Mouse (Mus musculus): ENCODE measurements at regions not wholly inside any gene's neighbourhood (a gene's known extent, or its start where the extent isn't known, plus 50 kb on each side); places are given as distances from the start of the nearest gene placed in this dataset.

- intact Hi-C loops (cut with DNase I) = no loop called here
- DNase-seq = no peak
These were observed 120.2 kb upstream of the Mpp6 start for GRCm38 (mm10) chr6:49989585-49990521.

GRCm38 (mm10) chr6:49990522-49990858, 119.6 kb upstream of the Mpp6 start:
- intact Hi-C loops (cut with DNase I) = no loop called here

DNA sequence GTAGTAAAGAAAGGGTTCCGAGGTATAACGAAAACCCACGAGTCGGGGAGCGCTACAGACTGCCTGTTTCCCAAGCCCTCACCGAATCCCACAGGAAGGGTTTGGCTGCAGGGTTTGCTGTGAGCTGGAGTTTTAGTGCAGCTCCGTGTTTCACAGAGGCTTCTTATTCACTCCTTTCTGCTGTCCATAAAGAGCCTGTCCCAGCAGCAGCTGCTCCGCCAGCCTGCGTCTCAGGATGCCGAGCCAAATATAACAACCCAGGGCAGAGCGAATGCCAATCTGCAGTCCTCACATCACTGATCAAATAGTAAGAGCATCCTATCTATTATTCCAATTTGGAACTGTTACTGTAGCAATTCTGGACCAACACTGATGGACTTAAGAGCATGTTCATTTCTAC, 110.7 kb upstream of the Mpp6 start:
- intact Hi-C loops (cut with DNase I) = no loop called here
- DNase-seq = peak; percentile 19

More at GRCm38 (mm10) chr6:49990522-49990858, 119.6 kb upstream of the Mpp6 start:
- DNase-seq = no peak

GRCm38 (mm10) chr6:50008074-50008473, 102.0 kb upstream of the Mpp6 start:
- DNase-seq = no peak
- intact Hi-C loops (cut with DNase I) = no loop called here

DNA sequence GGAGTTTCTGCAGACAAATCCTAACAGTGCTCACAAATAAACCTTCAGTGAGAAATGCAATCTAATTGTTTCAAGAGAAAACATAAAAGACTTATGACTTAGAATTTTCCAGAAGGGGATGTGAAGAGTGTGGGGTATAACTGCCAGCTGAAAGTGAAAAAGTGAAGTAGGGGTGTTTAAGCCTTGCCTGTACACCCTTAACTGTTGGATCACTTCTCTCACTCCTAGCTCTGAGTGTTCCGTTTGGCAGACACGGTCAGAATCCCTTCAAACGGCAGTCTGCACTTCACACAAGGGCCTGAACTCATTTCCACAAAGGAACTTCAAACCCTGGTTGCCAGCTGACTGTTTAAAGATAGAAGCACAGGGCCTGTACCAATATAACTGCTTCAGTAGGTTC, 101.2 kb upstream of the Mpp6 start:
- intact Hi-C loops (cut with DNase I) = no loop called here
- DNase-seq = no peak

- intact Hi-C loops (cut with DNase I) = no loop called here
These were observed 100.7 kb upstream of the Mpp6 start for GRCm38 (mm10) chr6:50009339-50009738.

DNA sequence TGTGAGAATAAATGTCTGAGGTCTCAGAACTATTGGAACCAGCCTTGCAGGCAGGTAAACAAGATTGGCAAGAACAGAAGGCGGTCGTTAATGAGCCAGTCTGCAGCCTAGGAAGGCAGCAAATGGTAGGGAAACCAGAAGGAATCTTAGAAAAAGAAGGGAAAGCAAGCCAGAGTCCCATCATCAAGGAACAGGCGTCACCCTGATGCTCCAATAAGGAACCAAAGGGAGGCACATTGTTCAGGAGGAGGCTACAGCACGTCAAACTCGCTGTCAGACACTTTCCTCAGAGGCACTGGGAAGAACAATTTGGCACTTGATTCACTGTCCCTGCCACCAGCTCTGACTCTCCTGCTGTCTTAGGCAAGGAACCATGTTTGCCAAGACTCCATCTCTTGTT, 100.2 kb upstream of the Mpp6 start:
- no peak for DNase-seq
- intact Hi-C loops (cut with DNase I) = no loop called here

More at GRCm38 (mm10) chr6:50009339-50009738, 100.7 kb upstream of the Mpp6 start:
- DNase-seq = no peak

DNA sequence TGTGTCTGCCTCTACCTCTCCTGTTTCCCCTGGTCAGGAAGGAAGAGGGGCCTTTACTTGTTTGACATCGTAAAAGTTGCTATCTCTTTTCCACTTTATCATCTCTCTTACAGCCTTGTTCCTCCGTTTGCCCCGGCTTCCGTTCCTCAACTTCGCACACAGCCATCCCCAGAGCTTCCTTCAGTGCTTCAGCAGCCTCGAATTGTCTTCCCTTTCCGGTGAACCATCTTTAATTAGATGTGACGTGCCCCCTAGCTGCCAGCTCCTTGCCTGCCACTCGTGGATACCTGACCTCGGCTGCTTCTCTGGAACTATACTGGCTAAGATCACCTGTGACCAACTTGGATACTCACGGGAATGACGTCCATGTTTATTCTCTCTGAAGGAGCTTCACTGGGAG, 99.0 kb upstream of the Mpp6 start:
- no peak for DNase-seq
- intact Hi-C loops (cut with DNase I) = no loop called here

GRCm38 (mm10) chr6:50011746-50012453, 98.1 kb upstream of the Mpp6 start:
- intact Hi-C loops (cut with DNase I) = no loop called here
- no peak for DNase-seq

DNA sequence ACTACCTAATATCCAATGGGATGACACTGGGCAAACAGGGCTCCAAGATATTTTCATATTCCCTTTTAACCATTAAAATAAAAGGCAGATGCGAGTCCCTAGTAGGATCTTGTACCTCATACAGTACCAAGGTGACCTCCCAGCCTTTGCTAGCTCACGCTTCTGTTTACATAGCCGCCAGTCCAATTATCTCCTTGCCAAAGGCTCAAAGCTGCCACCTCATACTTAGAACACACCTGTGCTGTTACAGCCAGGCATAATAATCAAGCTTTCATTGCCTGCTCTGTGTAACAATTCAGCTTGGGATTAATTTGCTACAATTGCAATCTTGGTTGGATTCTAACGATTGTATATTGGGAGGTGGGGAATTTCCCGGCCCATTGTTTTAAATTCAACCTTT, 97.0 kb upstream of the Mpp6 start:
- intact Hi-C loops (cut with DNase I) = no loop called here
- DNase-seq = no peak

DNA sequence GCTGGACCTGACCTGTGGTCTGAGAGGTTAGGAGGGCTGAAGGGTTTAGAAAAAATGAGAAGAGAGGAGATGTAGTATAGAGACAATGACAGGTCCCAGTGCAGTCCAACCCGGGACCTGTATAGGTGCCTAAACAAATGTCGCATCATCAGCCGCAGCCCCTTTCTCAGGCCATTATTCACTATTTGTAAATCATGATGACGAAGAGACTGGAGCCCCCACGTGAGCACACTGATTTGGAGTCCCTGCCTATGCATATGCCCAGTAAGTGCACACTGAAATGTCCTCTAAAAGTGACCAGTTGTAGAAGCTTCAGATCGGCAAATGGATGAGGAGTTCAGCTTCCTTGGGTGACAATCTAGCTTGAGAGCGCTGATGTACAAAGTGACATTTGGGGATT, 96.2 kb upstream of the Mpp6 start:
- no peak for DNase-seq
- intact Hi-C loops (cut with DNase I) = no loop called here

DNA sequence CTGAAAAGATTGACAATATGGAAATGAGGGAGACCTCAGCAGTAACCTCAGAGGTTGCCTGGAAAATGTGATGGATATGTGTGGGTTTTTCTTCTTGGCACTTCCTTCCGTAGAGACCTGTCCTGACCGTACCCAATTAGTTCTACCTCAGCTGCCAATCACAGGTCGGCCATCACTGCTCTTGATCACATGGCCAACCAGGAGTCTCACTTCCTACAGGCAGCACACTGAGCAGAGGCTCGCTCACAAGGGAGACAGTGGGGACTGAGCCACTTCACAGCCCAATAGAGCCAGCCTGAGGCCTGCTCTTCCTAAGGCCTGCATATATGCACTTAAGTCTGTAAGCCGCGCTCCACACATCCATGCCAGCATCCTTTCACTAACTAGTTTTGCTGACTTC, 82.1 kb upstream of the Mpp6 start:
- intact Hi-C loops (cut with DNase I) = no loop called here

DNA sequence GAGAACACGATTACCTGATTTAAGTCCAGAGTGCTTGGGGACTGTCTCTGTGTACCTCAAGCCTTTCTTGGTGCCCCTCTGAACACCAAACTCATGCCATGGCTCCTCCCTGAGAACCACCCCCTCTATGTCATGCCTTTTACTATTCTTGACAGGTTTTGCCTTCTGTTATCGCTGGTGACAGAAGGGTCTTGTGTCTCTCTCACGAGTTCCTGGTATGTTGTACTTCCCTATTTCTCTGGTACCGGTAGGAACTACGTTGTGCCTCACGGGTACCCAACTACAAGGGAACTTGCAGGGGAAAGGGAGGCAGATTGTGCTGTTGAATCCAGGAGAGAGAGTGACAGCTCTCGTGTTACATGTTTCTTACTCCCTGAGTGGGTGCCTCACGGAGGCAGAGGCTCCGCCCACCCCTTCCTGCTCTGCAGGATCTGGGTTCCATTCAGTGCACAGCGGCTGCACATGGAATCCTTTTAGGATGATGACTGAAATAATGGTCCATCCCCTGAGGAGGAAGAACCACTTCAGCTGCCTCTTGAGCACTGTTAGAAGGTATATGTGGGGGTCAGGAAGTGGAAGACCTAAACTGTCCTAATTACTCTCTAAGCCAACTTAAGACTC, 80.0 kb upstream of the Mpp6 start:
- DNase-seq = no peak
- intact Hi-C loops (cut with DNase I) = no loop called here

More for the DNA sequence above, 82.1 kb upstream of the Mpp6 start:
- DNase-seq = no peak

DNA sequence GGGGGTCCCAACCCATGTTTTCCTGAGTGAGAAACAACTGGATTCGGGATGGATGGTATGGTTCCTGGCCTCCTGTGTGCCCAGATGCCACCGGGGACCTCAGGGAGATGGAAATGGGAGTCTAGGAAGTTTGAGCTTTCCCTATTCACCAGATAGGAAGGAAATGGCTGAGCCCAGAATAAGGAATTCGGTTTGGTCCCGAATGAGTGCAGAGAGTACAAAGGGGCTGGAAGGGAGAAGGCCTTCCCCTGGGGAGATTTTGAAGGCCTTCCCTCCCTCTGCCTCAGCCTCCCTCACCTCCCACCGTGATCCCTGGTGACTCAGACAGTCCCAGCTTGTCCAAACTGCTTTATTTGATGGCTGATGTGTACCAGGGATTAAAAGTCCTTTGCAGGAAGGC, 78.7 kb upstream of the Mpp6 start:
- DNase-seq = no peak
- intact Hi-C loops (cut with DNase I) = no loop called here

DNA sequence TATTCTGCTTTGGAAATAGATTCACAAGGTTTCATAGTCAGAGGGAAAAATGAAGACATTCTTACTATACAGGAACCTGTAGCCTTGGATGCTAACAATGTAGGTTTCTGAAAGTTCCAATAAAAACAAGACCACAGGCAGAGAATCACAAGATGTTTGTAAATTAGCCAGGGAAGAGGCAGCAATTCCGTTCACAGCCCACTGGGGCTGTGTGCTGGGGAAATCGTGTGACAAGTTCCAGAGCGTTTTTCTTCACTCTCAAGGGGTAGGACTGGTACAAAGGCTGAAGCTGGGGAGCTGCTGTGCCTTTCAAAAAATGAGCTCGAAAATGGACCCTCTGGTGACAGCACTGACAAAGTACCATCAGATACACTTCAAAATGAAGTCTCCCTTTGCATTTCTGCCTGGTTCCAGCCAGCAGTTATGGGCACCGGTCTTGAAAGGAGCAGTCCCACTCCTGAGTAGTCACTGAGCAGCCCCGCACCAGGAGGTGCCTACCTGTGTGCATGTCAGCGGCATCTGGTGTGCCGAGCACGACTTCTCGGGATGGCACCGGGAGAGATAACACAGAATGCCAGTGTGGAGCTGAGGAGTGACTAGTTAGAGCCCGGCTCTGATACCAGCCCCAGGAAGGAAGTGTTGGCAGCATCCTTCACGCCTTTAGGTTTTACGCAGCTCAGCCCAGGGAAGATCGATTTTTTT, 77.0 kb upstream of the Mpp6 start:
- no peak for DNase-seq
- intact Hi-C loops (cut with DNase I) = no loop called here

DNA sequence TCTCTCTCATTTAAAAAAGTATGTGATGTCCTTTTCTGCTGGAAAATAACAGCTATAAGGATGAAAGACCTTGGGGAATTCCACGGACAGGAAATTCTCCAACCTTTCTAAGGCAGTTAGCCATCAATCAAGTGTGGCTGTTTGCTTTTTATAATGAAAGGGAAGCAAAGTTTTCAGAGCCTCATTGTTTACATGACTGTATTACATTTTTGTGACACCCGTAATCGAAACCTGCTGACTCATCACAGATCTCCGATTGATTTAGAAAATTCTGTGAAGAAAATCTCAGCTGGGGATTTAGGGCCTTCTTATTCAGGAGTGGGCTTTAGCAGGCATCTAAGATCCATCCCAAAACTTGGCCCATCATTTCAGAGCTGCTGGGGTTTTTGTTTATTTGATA, 72.4 kb upstream of the Mpp6 start:
- intact Hi-C loops (cut with DNase I) = no loop called here
- no peak for DNase-seq

DNA sequence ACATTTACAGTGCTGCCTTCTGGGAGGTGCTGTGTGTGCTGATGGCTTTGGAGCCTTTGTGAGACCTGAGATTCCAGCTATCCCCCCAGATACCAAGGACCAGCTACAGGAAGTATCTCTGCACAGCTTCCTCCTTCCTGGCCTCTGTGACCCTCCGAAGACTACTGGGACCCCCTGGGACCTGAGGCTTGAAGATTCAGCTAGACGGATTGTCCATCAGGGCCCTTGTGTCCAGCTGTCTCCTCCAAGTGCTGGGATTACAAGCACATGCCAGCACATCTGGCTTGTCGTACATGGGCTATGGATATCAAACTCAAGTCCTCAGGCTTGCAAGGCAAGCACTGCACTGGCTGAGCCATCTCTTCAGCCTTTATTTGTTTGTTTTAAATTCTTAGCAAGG, 71.7 kb upstream of the Mpp6 start:
- intact Hi-C loops (cut with DNase I) = no loop called here
- no peak for DNase-seq

- no peak for DNase-seq
- intact Hi-C loops (cut with DNase I) = no loop called here
These were observed 69.0 kb upstream of the Mpp6 start for GRCm38 (mm10) chr6:50041044-50041443.

DNA sequence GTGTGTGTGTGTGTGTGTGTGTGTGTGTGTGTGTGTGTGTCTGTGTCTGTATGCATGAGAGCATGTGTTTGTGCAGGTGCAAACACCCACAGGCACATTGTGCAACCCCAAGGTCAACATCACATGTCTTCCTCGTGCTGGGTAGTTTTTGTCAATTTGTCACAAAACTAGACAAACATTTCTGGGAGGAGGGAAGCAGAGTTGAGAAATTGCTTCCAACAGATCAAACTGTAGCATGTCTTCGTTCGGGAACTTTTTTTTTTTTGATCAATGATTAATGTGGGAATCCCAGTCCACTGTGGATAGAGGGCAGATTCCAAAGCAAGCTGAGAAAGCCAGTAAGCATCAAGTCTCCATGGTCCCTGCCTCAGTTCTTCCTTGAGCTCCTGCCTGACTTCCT, 67.9 kb upstream of the Mpp6 start:
- no peak for DNase-seq
- intact Hi-C loops (cut with DNase I) = no loop called here

DNA sequence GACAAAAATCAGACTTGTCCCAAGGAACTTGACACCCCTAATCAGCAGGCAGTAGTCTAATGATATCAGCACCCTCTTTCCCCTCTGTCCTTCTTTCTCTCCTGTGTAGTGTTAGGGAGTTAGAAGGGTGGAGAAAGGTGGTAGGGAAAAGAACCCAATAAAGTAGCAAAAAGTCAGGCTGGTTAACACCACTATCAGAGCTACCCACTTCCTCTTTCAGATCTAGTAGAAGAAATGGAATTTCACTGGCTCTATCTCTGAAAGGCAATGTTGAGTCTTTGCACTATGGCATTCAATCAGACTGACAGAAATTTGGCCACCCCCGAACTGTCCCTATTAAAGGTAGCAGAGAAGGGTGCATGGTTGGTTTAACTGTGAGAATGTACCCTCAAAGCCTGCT, 65.9 kb upstream of the Mpp6 start:
- no peak for DNase-seq
- intact Hi-C loops (cut with DNase I) = no loop called here

DNA sequence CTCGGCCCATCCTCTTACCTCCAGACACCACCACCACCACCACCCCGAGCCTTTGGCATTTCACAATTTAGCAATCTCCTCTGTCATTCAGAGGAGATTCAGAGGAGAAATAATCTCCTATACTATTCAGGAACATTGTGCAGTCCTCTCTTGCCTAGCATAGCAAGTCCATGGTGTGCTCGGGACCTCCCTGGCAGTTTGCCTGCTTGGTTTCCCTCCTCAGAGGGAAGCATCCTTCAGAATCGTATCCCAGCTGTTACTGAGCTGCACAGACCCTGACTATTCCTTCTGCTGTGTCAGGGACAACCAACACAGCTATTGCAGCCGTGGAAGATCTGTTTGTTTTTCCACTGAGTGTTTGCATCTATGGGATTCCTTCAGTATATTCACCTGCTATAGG, 63.3 kb upstream of the Mpp6 start:
- peak; percentile 45 for DNase-seq
- intact Hi-C loops (cut with DNase I) = no loop called here

Measured in left cerebral cortex, postnatal 4 days (tissue).